Mouse (Mus musculus) spleen, embryonic (tissue): ENCODE measurements around the gene Icam1.

Source experiments
- CTCF ChIA-PET: fragments of 350-600 bp; sonication (Branson Sonifier 250); formaldehyde crosslinking; loops from one replicate; lab custom pipeline; 2022; lab: Charles Lee

Icam1 gene

GRCm38 (mm10) chr9:20993165-20993898 is 22.5 kb upstream of the Icam1 start:
- CTCF ChIA-PET: no interaction called here

- CTCF ChIA-PET: no interaction called here
Measured at GRCm38 (mm10) chr9:20995069-20995468, 20.7 kb upstream of the Icam1 start.

GRCm38 (mm10) chr9:20997065-20997464 is 18.7 kb upstream of the Icam1 start:
- CTCF ChIA-PET: interaction anchor here (0.7 to 1.5 kb wide), 2 partner anchors 96 to 1512 kb away, joined by 4 to 5 read pairs; no protein-coding TSS in a partner anchor

- CTCF ChIA-PET: interaction anchor here (0.6 to 1.5 kb wide), 3 partner anchors 14 to 862 kb away, joined by 5 to 14 read pairs (median 7); no protein-coding TSS in a partner anchor
Measured at GRCm38 (mm10) chr9:20998337-20998736, 17.4 kb upstream of the Icam1 start.

- CTCF ChIA-PET: interaction anchor here (0.7 to 0.9 kb wide), 2 partner anchors 48 to 85 kb away, joined by 3 to 4 read pairs; no protein-coding TSS in a partner anchor
Measured at GRCm38 (mm10) chr9:21000811-21001210, 15.0 kb upstream of the Icam1 start.

- CTCF ChIA-PET: interaction anchor here (0.7 to 0.9 kb wide), 2 partner anchors 49 to 86 kb away, joined by 3 to 4 read pairs; no protein-coding TSS in a partner anchor
Measured at GRCm38 (mm10) chr9:21001651-21002200, 14.1 kb upstream of the Icam1 start.

- CTCF ChIA-PET: no interaction called here
Measured at GRCm38 (mm10) chr9:21002270-21002626, 13.5 kb upstream of the Icam1 start.

GRCm38 (mm10) chr9:21002627-21003551 is 12.9 kb upstream of the Icam1 start, which contains the start of gene Mrpl4:
Gene Mrpl4 (plus strand): TSS chr9:21002738.
- CTCF ChIA-PET: interaction anchor here (0.7 kb wide), 1 partner anchor 134 kb away, joined by 4 read pairs; no protein-coding TSS in a partner anchor

GRCm38 (mm10) chr9:21007313-21007952 is 8.4 kb upstream of the Icam1 start:
- CTCF ChIA-PET: no interaction called here

- CTCF ChIA-PET: no interaction called here
Measured at GRCm38 (mm10) chr9:21008007-21008406, 7.8 kb upstream of the Icam1 start.

- CTCF ChIA-PET: interaction anchor here (0.6 kb wide), 1 partner anchor 14 kb away, joined by 10 read pairs; no protein-coding TSS in a partner anchor
Measured at GRCm38 (mm10) chr9:21010362-21010761, 5.4 kb upstream of the Icam1 start.

- CTCF ChIA-PET: interaction anchor here (0.6 to 0.7 kb wide), 2 partner anchors 15 to 56 kb away, joined by 6 to 10 read pairs; partner anchors contain the start of gene Zglp1
Measured at GRCm38 (mm10) chr9:21010939-21011541, 4.7 kb upstream of the Icam1 start.

GRCm38 (mm10) chr9:21011846-21012312 is 3.9 kb upstream of the Icam1 start:
- CTCF ChIA-PET: no interaction called here

GRCm38 (mm10) chr9:21012368-21012767 is 3.4 kb upstream of the Icam1 start:
- CTCF ChIA-PET: interaction anchor here (0.6 to 0.7 kb wide), 2 partner anchors 14 to 402 kb away, joined by 3 to 14 read pairs; no protein-coding TSS in a partner anchor

- CTCF ChIA-PET: interaction anchor here (0.6 kb wide), 3 partner anchors 16 to 826 kb away, joined by 4 to 18 read pairs (median 6); no protein-coding TSS in a partner anchor
Measured at GRCm38 (mm10) chr9:21014691-21015570, 854 bp upstream of the Icam1 start.

GRCm38 (mm10) chr9:21016331-21017176 is 769 bp downstream of the Icam1 start:
- CTCF ChIA-PET: interaction anchor here (0.9 kb wide), 1 partner anchor 13 kb away, joined by 4 read pairs; the partner anchor contains the start of gene Icam4

GRCm38 (mm10) chr9:21017177-21017575 is 1.4 kb downstream of the Icam1 start:
- CTCF ChIA-PET: interaction anchor here (0.9 kb wide), 1 partner anchor 12 kb away, joined by 4 read pairs; the partner anchor contains the start of gene Icam4

- CTCF ChIA-PET: no interaction called here
Measured at GRCm38 (mm10) chr9:21018600-21018999, 2.8 kb downstream of the Icam1 start.
